Mouse (Mus musculus): Measurements from ENCODE around the gene Osbpl10. TPM values are rescaled to one million over a fixed set of nuclear protein-coding genes. Genes with fewer than 3 reads are reported as not detected.
"Not testable (repeated sequence)": the region's sequence is repeated elsewhere in the genome, so short reads cannot be mapped to it uniquely, and the experiment has no call there.

The Osbpl10 gene
- polyA plus RNA-seq, 1 experiment from 2014 or later: 2.5 TPM

- Histone ChIP-seq H3K27me3 (no peaks in the 10 kb centered on the region), H3K27ac (no peak overlapping the region), H3K9me3 (no peaks in the 10 kb centered on the region), H3K9ac (no peak overlapping the region), H3K4me1 (no peaks in the 10 kb centered on the region), H3K36me3 (peaks cover 28% of the 10 kb centered on the region), H3K4me2 (no peak overlapping the region), H3K4me3 (no peak overlapping the region)
- no peak for ATAC-seq (ENCODE audit: insufficient number of reproducible peaks, low FRiP score, low TSS enrichment, low read depth)
- WGBS: 83% methylated on average over 3 of the region's 3 CpGs
Measured at GRCm38 (mm10) chr9:115271556-115271955, 293.2 kb downstream of the Osbpl10 start.

GRCm38 (mm10) chr9:115272451-115272850 is 294.1 kb downstream of the Osbpl10 start:
- H3K27me3 ChIP-seq; H3K9me3 ChIP-seq; H3K4me1 ChIP-seq; H3K27ac ChIP-seq; H3K4me2 ChIP-seq; H3K9ac ChIP-seq; ATAC-seq (ENCODE audit: insufficient number of reproducible peaks, low FRiP score, low TSS enrichment, low read depth); H3K4me3 ChIP-seq: not testable (repeated sequence)
- H3K36me3 ChIP-seq: peaks cover 31% of the 10 kb centered on the region
- WGBS: 94% methylated on average over 5 of the region's 5 CpGs

- ATAC-seq (ENCODE audit: insufficient number of reproducible peaks, low FRiP score, low TSS enrichment, low read depth): no peak
- Histone ChIP-seq H3K4me1 (no peaks in the 10 kb centered on the region), H3K9ac (no peak overlapping the region), H3K27me3 (no peaks in the 10 kb centered on the region), H3K4me3 (no peak overlapping the region), H3K9me3 (no peaks in the 10 kb centered on the region), H3K4me2 (no peak overlapping the region), H3K27ac (no peak overlapping the region), H3K36me3 (peaks cover 31% of the 10 kb centered on the region)
- WGBS: 89% methylated on average over 7 of the region's 7 CpGs
Measured at GRCm38 (mm10) chr9:115273095-115273649, 294.8 kb downstream of the Osbpl10 start.

- H3K27ac ChIP-seq: no peak overlapping the region
- H3K27me3 ChIP-seq: no peaks in the 10 kb centered on the region
- 79% methylated on average over 6 of the region's 6 CpGs for WGBS
- H3K9ac ChIP-seq: no peak overlapping the region
- H3K4me3 ChIP-seq: no peak overlapping the region
- ATAC-seq (ENCODE audit: insufficient number of reproducible peaks, low FRiP score, low TSS enrichment, low read depth): no peak
- H3K9me3 ChIP-seq: no peaks in the 10 kb centered on the region
- H3K4me1 ChIP-seq: no peaks in the 10 kb centered on the region
- no peak overlapping the region for H3K4me2 ChIP-seq
- H3K36me3 ChIP-seq: peaks cover 39% of the 10 kb centered on the region
Measured at GRCm38 (mm10) chr9:115274806-115275205, 296.4 kb downstream of the Osbpl10 start.

- WGBS: 79% methylated on average over 1 of the region's 1 CpGs
- Histone ChIP-seq H3K9me3 (no peaks in the 10 kb centered on the region), H3K36me3 (peaks cover 33% of the 10 kb centered on the region), H3K27me3 (no peaks in the 10 kb centered on the region), H3K4me2 (no peak overlapping the region), H3K4me3 (no peak overlapping the region), H3K9ac (no peak overlapping the region), H3K4me1 (no peaks in the 10 kb centered on the region), H3K27ac (no peak overlapping the region)
- ATAC-seq (ENCODE audit: insufficient number of reproducible peaks, low FRiP score, low TSS enrichment, low read depth): no peak
Measured at GRCm38 (mm10) chr9:115278641-115279040, 300.3 kb downstream of the Osbpl10 start.

Other genes starting within 250 kb of the Osbpl10 start
- 49.5 and 51.5 TPM in 2 replicates for gene Cmtm6, start 247.5 kb upstream of the Osbpl10 start, polyA plus RNA-seq (2015; fragmentation: Nextera tagmentation; extraction: Ambion mirVana)
- gene Cmtm7, start 196.7 kb upstream of the Osbpl10 start, polyA plus RNA-seq (2015; fragmentation: Nextera tagmentation; extraction: Ambion mirVana): 119 and 126 TPM in 2 replicates
- gene Cmtm8, start 134.4 kb upstream of the Osbpl10 start, polyA plus RNA-seq (2015; fragmentation: Nextera tagmentation; extraction: Ambion mirVana): 20.6 and 21.8 TPM in 2 replicates
- gene Gpd1l, start 44.6 kb upstream of the Osbpl10 start, polyA plus RNA-seq (2015; fragmentation: Nextera tagmentation; extraction: Ambion mirVana): 10.8 and 12.5 TPM in 2 replicates
- gene Rps27rt, start 4.2 kb downstream of the Osbpl10 start, polyA plus RNA-seq (2015; fragmentation: Nextera tagmentation; extraction: Ambion mirVana): 316 and 461 TPM in 2 replicates

Data from limb, embryonic 15.5 days (tissue).